Mouse (Mus musculus) liver, embryonic 14.5 days (tissue): ENCODE measurements around the gene Muc13.

Source experiments
- CTCF ChIP-seq: IDR thresholded peaks from 2 replicates; pipeline ENCODE4 v1.5.1; 2016; ENCODE audit warnings: antibody characterized with exemption, low read depth, control low read depth
- EP300 ChIP-seq: IDR thresholded peaks from 2 replicates; pipeline ENCODE4 v1.6.1; 2016; ENCODE audit warnings: antibody characterized with exemption, low read depth

DNA sequence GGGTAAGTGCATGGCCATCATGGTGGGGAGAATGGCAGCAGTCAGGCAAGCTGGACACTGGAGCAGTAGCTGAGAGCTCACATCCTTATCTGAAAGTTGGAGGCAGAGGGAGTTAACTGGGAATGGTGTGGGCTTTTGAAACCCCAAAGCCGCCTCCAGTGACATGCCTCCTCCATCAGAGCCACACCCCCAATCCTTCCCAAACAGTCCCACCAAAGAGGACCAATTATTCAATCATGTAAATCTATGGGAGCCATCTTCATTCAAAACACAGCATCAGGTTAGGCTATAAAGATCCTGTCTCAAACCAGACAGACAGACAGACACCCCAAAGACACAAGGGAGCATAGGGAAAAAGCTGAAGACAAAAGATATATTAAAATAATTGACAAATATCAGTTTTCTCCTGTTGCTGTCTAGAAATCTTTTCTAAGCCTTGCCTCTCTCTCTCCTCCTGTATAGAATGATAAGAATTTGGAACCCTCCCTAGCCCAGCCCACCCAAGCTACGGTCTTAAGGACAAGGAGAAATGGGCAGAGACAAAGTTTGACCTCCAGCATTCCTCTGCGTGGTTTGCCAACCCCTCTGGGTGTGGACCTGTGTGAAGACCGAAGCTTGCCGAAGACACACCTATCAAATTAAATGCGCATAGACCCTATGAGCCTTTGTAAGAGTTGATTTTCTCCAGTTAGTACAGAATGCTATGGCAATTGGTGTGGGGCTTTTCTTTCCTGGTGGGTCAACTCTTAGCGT, 24.8 kb downstream of the Muc13 start:
- no peak for TF ChIP-seq EP300
- TF ChIP-seq CTCF, result no peak
